Mouse (Mus musculus) C2C12 (cell line): ENCODE data around the gene P3h2.

Source experiments
- CTCF ChIP-seq: IDR thresholded peaks from one replicate; pipeline ENCODE4 v1.5.1; 2011; ENCODE audit not compliant: control insufficient read depth, insufficient read depth, insufficient read length
- FOSL1 ChIP-seq: IDR thresholded peaks from one replicate; pipeline ENCODE4 v1.8.0; 2011; ENCODE audit warnings: mild to moderate bottlenecking, low read length; ENCODE audit not compliant: poor library complexity, insufficient read depth, severe bottlenecking
- USF1 ChIP-seq: IDR thresholded peaks from one replicate; pipeline ENCODE4 v1.6.1; 2011; ENCODE audit warnings: low read depth, mild to moderate bottlenecking, control low read depth, moderate library complexity

DNA sequence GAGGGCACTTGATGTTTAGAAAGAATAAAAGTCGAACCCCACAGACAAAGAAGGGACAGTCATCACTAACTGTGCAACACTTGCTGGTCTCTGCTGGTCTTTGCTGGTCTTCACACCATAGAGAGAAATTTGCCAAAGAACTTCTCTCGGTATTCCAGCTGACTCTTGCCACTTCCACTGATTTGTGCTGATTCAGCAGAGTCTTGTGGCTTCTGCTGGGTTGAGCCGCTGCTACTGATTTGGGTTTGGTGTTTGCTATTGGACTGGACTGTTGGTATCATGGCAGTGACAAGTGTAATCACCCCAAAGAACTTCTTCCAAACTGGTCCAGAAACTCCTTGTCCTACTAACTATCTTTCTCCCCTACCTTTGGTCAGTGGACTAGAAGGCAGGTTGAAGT lies 111.0 kb downstream of the P3h2 start:
- TF ChIP-seq CTCF (no peak), USF1 (no peak), FOSL1 (no peak)
